Mouse (Mus musculus): Measurements from ENCODE around the gene Cdc42ep1. TPM values are rescaled to one million over a fixed set of nuclear protein-coding genes. Genes with fewer than 3 reads are reported as not detected.

The Cdc42ep1 gene
- total and polyA plus RNA-seq, 2 experiments: 6.5 to 39.7 TPM

- Histone ChIP-seq H3K27me3 (ENCODE audit: control insufficient read depth, insufficient read depth, low read length) (no peaks in the 10 kb centered on the region), H3K27ac (replicated peaks; ENCODE audit: insufficient read depth, low read depth, low read length) (peak within 1 kb of the TSS; percentile 3; the same call in 1 of the 2 replicates), H3K36me3 (ENCODE audit: control insufficient read depth, insufficient read depth, low read length) (no peaks in the 10 kb centered on the region), H3K4me3 (ENCODE audit: insufficient read depth, low read depth, low read length) (peak within 1 kb of the TSS; percentile 52), H3K79me2 (ENCODE audit: control insufficient read depth, insufficient read depth, low read length) (no peaks in the 10 kb centered on the region), H3K9ac (ENCODE audit: low read depth, low read length) (peak within 1 kb of the TSS; percentile 61), H3K4me1 (ENCODE audit: control insufficient read depth, insufficient read depth, low read length) (no peaks in the 10 kb centered on the region; the same call in 1 of the 2 replicates)
- no peak for TF ChIP-seq CTCF (IDR thresholded peaks at IDR 0.05; ENCODE audit: low read depth, low read length)
- TF ChIP-seq POLR2A (IDR thresholded peaks at IDR 0.05; ENCODE audit: extremely low read depth, insufficient read depth, low read length): no peak
- 4% methylated on average over 20 of the region's 20 CpGs for WGBS
- DNase-seq (ENCODE audit: extremely low read depth, low read depth, low spot score): no peak
Measured at GRCm38 (mm10) chr15:78899409-78899739, 57.0 kb downstream of the Cdc42ep1 start, which contains the start of gene Gm49510. Gene Gm49510 (plus strand): TSS chr15:78899667.

GRCm38 (mm10) chr15:78899740-78900584 lies 57.5 kb downstream of the Cdc42ep1 start, which contains the start of gene Sh3bp1:
Gene Sh3bp1 (plus strand): TSS chr15:78899768.
- Histone ChIP-seq H3K79me2 (ENCODE audit: control insufficient read depth, insufficient read depth, low read length) (no peaks in the 10 kb centered on the region), H3K27ac (replicated peaks; ENCODE audit: insufficient read depth, low read depth, low read length) (peak within 1 kb of the TSS; percentile 3; the same call in 1 of the 2 replicates), H3K4me3 (ENCODE audit: insufficient read depth, low read depth, low read length) (peak within 1 kb of the TSS; percentile 52), H3K27me3 (ENCODE audit: control insufficient read depth, insufficient read depth, low read length) (no peaks in the 10 kb centered on the region), H3K9ac (ENCODE audit: low read depth, low read length) (peak within 1 kb of the TSS; percentile 61), H3K4me1 (ENCODE audit: control insufficient read depth, insufficient read depth, low read length) (no peaks in the 10 kb centered on the region; the same call in 1 of the 2 replicates), H3K36me3 (ENCODE audit: control insufficient read depth, insufficient read depth, low read length) (no peaks in the 10 kb centered on the region)
- DNase-seq (ENCODE audit: extremely low read depth, low read depth, low spot score): no peak
- WGBS: 8% methylated on average over 47 of the region's 47 CpGs
- TF ChIP-seq POLR2A (IDR thresholded peaks at IDR 0.05; ENCODE audit: extremely low read depth, insufficient read depth, low read length) (0 out of 2 replicates have a peak, but pooled peaks have one; percentile 23), CTCF (IDR thresholded peaks at IDR 0.05; ENCODE audit: low read depth, low read length) (no peak)

Other genes with a start within 250 kb of the Cdc42ep1 start
- 4.7 and 7.2 TPM in 2 replicates for gene Cyth4, start 245.6 kb upstream of the Cdc42ep1 start, total RNA-seq (2014; rRNA removed)
- 3.3 and 5.7 TPM in 2 replicates for gene Cyth4, start 245.6 kb upstream of the Cdc42ep1 start, polyA plus RNA-seq (2012; rRNA removed)
- not detected in 2 replicates for gene Elfn2, start 123.9 kb upstream of the Cdc42ep1 start, total RNA-seq (2014; rRNA removed)
- not detected in 2 replicates for gene Elfn2, start 123.9 kb upstream of the Cdc42ep1 start, polyA plus RNA-seq (2012; rRNA removed)
- 0.74 and 1.1 TPM in 2 replicates for gene Mfng, start 69.1 kb upstream of the Cdc42ep1 start, total RNA-seq (2014; rRNA removed)
- gene Mfng, start 69.1 kb upstream of the Cdc42ep1 start, polyA plus RNA-seq (2012; rRNA removed): 1.2 and 2.3 TPM in 2 replicates
- gene Card10, start 39.6 kb upstream of the Cdc42ep1 start, total RNA-seq (2014; rRNA removed): 2.7 and 4.3 TPM in 2 replicates
- gene Card10, start 39.6 kb upstream of the Cdc42ep1 start, polyA plus RNA-seq (2012; rRNA removed): 15.0 and 18.7 TPM in 2 replicates
- 0.55 TPM in 1 of 2 replicates, not detected in the other for gene Lgals2, start 12.9 kb downstream of the Cdc42ep1 start, total RNA-seq (2014; rRNA removed)
- 0.57 TPM in 1 of 2 replicates, not detected in the other for gene Lgals2, start 12.9 kb downstream of the Cdc42ep1 start, polyA plus RNA-seq (2012; rRNA removed)
- gene Gga1, start 34.6 kb downstream of the Cdc42ep1 start, total RNA-seq (2014; rRNA removed): 4.4 and 6.4 TPM in 2 replicates
- 34.9 and 42.7 TPM in 2 replicates for gene Gga1, start 34.6 kb downstream of the Cdc42ep1 start, polyA plus RNA-seq (2012; rRNA removed)
- not detected in 2 replicates for gene Gm49510, start 57.0 kb downstream of the Cdc42ep1 start, total RNA-seq (2014; rRNA removed)
- not detected in 2 replicates for gene Gm49510, start 57.0 kb downstream of the Cdc42ep1 start, polyA plus RNA-seq (2012; rRNA removed)
- 0.37 and 2.3 TPM in 2 replicates for gene Sh3bp1, start 57.1 kb downstream of the Cdc42ep1 start, total RNA-seq (2014; rRNA removed)
- 3.7 and 6.0 TPM in 2 replicates for gene Sh3bp1, start 57.1 kb downstream of the Cdc42ep1 start, polyA plus RNA-seq (2012; rRNA removed)
- gene Pdxp, start 71.3 kb downstream of the Cdc42ep1 start, total RNA-seq (2014; rRNA removed): 0.27 and 0.37 TPM in 2 replicates
- gene Pdxp, start 71.3 kb downstream of the Cdc42ep1 start, polyA plus RNA-seq (2012; rRNA removed): 0.62 and 1.2 TPM in 2 replicates
- 23.2 and 31.6 TPM in 2 replicates for gene Lgals1, start 84.1 kb downstream of the Cdc42ep1 start, total RNA-seq (2014; rRNA removed)
- gene Lgals1, start 84.1 kb downstream of the Cdc42ep1 start, polyA plus RNA-seq (2012; rRNA removed): 25.2 and 26.9 TPM in 2 replicates
- gene Nol12, start 92.3 kb downstream of the Cdc42ep1 start, total RNA-seq (2014; rRNA removed): 4.0 and 5.3 TPM in 2 replicates
- gene Nol12, start 92.3 kb downstream of the Cdc42ep1 start, polyA plus RNA-seq (2012; rRNA removed): 10.3 and 13.1 TPM in 2 replicates
- 11.9 and 14.3 TPM in 2 replicates for gene Triobp, start 105.1 kb downstream of the Cdc42ep1 start, total RNA-seq (2014; rRNA removed)
- 19.9 and 24.3 TPM in 2 replicates for gene Triobp, start 105.1 kb downstream of the Cdc42ep1 start, polyA plus RNA-seq (2012; rRNA removed)
- gene H1f0, start 185.8 kb downstream of the Cdc42ep1 start, total RNA-seq (2014; rRNA removed): 64.2 and 82.1 TPM in 2 replicates
- 68.0 and 79.0 TPM in 2 replicates for gene H1f0, start 185.8 kb downstream of the Cdc42ep1 start, polyA plus RNA-seq (2012; rRNA removed)
- not detected in 2 replicates for gene Galr3, start 199.3 kb downstream of the Cdc42ep1 start, total RNA-seq (2014; rRNA removed)
- 0.09 TPM in 1 of 2 replicates, not detected in the other for gene Galr3, start 199.3 kb downstream of the Cdc42ep1 start, polyA plus RNA-seq (2012; rRNA removed)
- 5.1 and 6.4 TPM in 2 replicates for gene Ankrd54, start 220.3 kb downstream of the Cdc42ep1 start, total RNA-seq (2014; rRNA removed)
- gene Ankrd54, start 220.3 kb downstream of the Cdc42ep1 start, polyA plus RNA-seq (2012; rRNA removed): 22.5 and 27.1 TPM in 2 replicates
- 82.1 and 94.2 TPM in 2 replicates for gene Eif3l, start 232.6 kb downstream of the Cdc42ep1 start, total RNA-seq (2014; rRNA removed)
- 98.3 and 103 TPM in 2 replicates for gene Eif3l, start 232.6 kb downstream of the Cdc42ep1 start, polyA plus RNA-seq (2012; rRNA removed)